Mouse (Mus musculus) spleen, adult 12 weeks (tissue): ENCODE measurements around the gene Gm3099.
"Not testable (repeated sequence)": the region's sequence is repeated elsewhere in the genome, so short reads cannot be mapped to it uniquely, and the experiment has no call there.

Experiments used
- DNase-seq: peaks from one replicate; pipeline ENCODE4 v3.0.0; 2022; ENCODE audit warnings: low spot score

Gene Gm3099

DNA sequence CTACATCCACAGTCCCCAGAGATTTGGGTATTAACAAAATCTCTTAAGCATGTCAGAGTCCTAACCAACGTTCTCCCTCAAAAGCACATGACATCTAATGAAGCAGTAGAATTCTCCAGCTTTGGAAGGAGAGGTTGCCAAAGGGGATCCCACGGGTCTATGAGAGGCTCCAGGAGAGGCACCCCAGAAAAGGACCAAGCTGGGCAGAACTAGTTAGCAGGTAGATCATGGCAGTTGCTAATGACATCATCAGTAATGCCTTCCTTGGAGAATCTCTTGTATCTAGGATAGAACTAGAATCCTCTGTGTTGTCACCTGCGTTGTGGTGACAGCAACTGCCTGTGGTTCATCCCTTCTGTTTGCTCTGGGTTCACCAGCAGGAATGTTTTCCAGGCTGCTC is at the start of gene Gm3099:
TSS of gene Gm3099 (plus strand) at position 301 of the 400 bp plus-strand sequence.
- DNase-seq, result not testable (repeated sequence)

DNA sequence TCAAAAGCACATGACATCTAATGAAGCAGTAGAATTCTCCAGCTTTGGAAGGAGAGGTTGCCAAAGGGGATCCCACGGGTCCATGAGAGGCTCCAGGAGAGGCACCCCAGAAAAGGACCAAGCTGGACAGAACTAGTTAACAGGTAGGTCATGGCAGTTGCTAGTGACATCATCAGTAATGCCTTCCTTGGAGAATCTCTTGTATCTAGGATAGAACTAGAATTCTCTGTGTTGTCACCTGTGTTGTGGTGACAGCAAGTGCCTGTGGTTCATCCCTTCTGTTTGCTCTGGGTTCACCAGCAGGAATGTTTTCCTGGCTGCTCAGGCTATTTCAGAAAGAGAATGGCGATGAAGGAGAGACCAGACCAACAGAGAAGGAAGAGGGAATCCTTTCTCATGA is 34.9 kb upstream of the Gm3099 start, which contains the start of gene Gm3095:
TSS of gene Gm3095 (plus strand) at position 301 of the 400 bp plus-strand sequence.
- not testable (repeated sequence) for DNase-seq

DNA sequence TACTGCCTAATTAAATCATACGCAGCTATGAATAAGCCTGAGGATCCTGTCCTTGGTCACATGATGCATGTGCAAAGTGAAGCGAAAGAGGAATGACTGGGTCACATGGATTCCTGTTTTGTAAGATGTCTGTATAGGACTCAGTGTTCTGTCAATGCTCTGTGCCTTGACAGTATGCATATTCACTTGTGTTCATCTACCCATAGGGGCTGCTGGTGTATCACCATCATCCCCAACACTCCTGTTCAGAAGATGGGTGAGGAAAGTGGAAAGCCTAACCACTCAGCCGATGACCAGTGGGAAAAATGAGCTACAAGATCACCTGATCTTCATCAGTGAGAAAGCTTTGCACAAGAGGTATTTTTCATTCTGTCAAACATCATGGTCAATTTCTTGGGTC is 25.4 kb downstream of the Gm3099 start, which contains the start of gene Gm5796:
TSS of gene Gm5796 (plus strand) at position 301 of the 400 bp plus-strand sequence.
- DNase-seq, result not testable (repeated sequence)
